Mouse (Mus musculus) midbrain, embryonic 10.5 days (tissue): Measurements from ENCODE around the gene Ptpn5. TPM values are rescaled to one million over a fixed set of nuclear protein-coding genes. Genes with fewer than 3 reads are reported as not detected.
A peak's percentile ranks its signal among the peaks of the same experiment; 100 is the strongest.

Source experiments
- DNase-seq: peaks from one replicate; pipeline ENCODE4 v3.0.0-alpha.2; 2017; ENCODE audit warnings: low spot score
- H3K27ac ChIP-seq: fragments of 300-500 bp; sonication (generic); replicated peaks from 2 replicates; pipeline ENCODE4 v1.5.1; 2016; ENCODE audit warnings: mild to moderate bottlenecking
- H3K27me3 ChIP-seq: fragments of 300-500 bp; sonication (generic); 2 replicates; pipeline ENCODE4 v1.6.1; 2016; ENCODE audit warnings: low read depth, mild to moderate bottlenecking; ENCODE audit not compliant: poor library complexity, severe bottlenecking
- H3K36me3 ChIP-seq: fragments of 300-500 bp; sonication (generic); 2 replicates; pipeline ENCODE4 v1.6.1; 2016; ENCODE audit warnings: mild to moderate bottlenecking, moderate library complexity
- H3K4me1 ChIP-seq: fragments of 300-500 bp; sonication (generic); 2 replicates; pipeline ENCODE4 v1.6.1; 2016
- H3K4me3 ChIP-seq: fragments of 300-500 bp; sonication (generic); 2 replicates; pipeline ENCODE4 v1.5.1; 2016; ENCODE audit warnings: mild to moderate bottlenecking, moderate library complexity
- H3K9me3 ChIP-seq: fragments of 300-500 bp; sonication (generic); replicated peaks from 2 replicates; pipeline ENCODE4 v1.6.1; 2016; ENCODE audit warnings: mild to moderate bottlenecking
- WGBS: fragments of 180-500 bp; shearing (Covaris S2); methylation state at CpG from one replicate; pipeline ENCODE4 v1.1.7; 2016; 5-methylcytosine and 5-hydroxymethylcytosine counted together
- polyA plus RNA-seq: library from polyadenylated mRNA; unstranded; fragments of >200 nt; fragmentation: Nextera tagmentation; extraction: Ambion mirVana; gene quantifications from 2 replicates; pipeline ENCODE4 v1.2.1, GENCODE M21; 2016

Ptpn5 gene
- polyA plus RNA-seq, 1 experiment from 2014 or later = 6.6 TPM

DNA sequence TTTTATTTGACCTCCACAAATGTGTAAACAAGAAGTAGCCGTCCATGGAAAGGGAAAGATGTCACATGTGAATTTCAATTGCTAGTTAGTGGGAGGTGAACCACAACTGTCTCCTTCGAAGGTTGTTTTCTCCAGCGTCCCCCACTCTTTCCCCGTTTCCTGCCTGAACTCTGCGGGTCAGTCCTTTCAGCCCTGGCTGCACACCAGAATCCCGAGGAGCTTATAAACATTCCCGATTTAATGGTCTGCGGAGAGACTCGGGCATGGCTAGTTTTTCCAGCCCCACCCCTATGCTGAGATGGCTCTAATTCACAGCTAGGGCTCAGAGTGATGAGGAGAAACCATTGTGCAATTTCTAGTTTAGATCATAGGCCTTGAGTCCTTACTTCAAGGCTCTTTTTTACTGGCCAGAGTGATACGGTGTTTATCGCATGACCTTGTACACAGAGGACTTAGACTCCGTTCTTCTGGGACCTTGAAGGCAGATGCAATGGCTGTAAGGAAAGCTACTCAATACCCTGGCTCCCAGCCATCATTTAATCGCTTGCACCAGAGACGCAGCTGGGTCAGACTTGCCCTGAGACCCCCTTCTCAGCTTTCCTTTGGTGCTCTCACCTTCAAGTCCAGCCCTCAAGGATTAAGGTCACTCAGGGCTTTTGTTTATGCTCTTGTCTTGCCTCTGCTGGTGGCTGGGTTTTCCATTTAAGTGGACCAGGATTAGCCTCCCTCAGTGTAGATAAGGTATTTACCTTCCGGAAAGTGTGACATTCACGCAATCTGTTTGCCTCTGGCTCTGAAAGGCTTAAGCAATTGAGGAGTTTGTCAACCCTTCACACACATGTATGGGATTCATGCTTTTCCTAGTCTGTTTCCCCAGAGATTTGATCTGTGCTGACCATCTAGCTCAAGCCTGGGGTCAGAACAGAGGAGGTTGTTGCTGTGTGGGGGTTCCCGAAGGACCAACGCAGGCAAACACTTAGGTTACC lies 59.7 kb downstream of the Ptpn5 start:
- no peak for DNase-seq
- peaks cover 7% of the 10 kb centered on the region for H3K4me1 ChIP-seq
- 54% methylated on average over 18 of the region's 18 CpGs for WGBS

DNA sequence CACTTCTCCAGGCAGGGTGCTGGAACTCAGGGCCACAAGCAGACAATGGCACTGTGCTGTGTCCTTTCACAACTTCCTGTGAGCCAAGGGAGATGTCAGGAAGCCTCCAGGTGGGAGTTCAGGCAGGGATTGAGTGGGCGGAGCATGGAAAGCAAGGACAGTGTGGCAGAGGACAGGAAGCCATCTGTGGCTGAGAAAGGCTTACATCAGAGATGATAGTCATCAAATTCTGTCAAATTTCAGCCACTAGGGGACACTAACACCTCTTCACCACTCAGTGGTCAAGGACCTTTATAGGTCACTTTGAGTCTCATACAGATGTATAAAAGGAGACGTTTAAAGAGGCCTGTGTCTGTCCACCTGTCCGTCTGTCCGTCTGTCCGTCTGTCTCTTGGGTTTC lies 60.9 kb downstream of the Ptpn5 start:
- no peak overlapping the region for H3K27ac ChIP-seq
- H3K36me3 ChIP-seq = no peaks in the 10 kb centered on the region
- H3K4me1 ChIP-seq = peaks cover 7% of the 10 kb centered on the region
- H3K4me3 ChIP-seq = no peak overlapping the region
- H3K27me3 ChIP-seq = no peaks in the 10 kb centered on the region
- no peaks in the 10 kb centered on the region for H3K9me3 ChIP-seq
- WGBS = 66% methylated on average over 5 of the region's 5 CpGs
- no peak for DNase-seq

More for the DNA sequence above, 59.7 kb downstream of the Ptpn5 start:
- H3K36me3 ChIP-seq = no peaks in the 10 kb centered on the region
- no peak overlapping the region for H3K4me3 ChIP-seq
- H3K9me3 ChIP-seq = no peaks in the 10 kb centered on the region
- H3K27me3 ChIP-seq = no peaks in the 10 kb centered on the region
- no peak overlapping the region for H3K27ac ChIP-seq

DNA sequence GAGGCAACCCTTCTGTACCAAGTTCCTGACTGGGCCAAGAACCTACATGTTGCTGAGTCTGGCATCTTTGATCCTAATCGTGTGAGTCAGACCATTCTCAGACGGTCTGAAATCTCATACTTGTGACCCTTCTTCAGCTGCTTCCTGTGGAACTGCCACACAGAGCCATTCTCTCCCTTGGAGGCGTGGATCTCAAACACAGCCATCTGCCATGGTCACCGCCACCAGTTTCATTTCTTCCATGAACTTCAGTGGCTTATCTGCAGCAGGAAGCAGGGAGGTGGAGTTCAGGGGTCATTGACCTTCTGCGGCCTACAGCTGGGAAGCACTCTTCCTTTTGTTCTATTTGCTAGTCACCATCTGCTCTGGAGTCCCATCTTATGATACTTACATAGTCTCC lies 65.6 kb downstream of the Ptpn5 start:
- H3K4me1 ChIP-seq = no peaks in the 10 kb centered on the region
- H3K9me3 ChIP-seq = no peaks in the 10 kb centered on the region
- no peak for DNase-seq
- 71% methylated on average over 5 of the region's 5 CpGs for WGBS
- no peak overlapping the region for H3K27ac ChIP-seq
- H3K36me3 ChIP-seq = no peaks in the 10 kb centered on the region
- H3K27me3 ChIP-seq = no peaks in the 10 kb centered on the region
- H3K4me3 ChIP-seq = no peak overlapping the region

DNA sequence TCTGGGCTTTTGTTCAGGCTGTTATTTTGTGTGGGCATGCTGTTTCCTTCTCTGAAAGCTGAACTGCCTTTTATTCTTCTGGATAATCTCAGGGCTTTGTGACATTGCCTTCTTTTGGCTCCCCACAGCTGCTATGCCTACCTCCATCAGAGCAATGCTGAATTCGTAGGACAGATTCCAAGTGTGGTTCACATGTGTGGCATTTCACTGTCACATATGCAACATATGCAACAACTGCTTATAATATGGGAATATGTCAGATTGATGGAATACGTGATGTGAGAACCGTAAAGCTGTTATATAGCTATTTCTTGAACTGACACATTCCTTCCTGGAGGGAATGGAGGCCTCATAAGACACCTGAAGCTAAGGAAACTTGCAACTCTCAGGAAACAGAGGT lies 66.5 kb downstream of the Ptpn5 start:
- no peaks in the 10 kb centered on the region for H3K36me3 ChIP-seq
- H3K27ac ChIP-seq = no peak overlapping the region
- H3K4me1 ChIP-seq = no peaks in the 10 kb centered on the region
- 85% methylated on average over 3 of the region's 3 CpGs for WGBS
- no peaks in the 10 kb centered on the region for H3K9me3 ChIP-seq
- no peak for DNase-seq
- no peaks in the 10 kb centered on the region for H3K27me3 ChIP-seq
- H3K4me3 ChIP-seq = no peak overlapping the region

DNA sequence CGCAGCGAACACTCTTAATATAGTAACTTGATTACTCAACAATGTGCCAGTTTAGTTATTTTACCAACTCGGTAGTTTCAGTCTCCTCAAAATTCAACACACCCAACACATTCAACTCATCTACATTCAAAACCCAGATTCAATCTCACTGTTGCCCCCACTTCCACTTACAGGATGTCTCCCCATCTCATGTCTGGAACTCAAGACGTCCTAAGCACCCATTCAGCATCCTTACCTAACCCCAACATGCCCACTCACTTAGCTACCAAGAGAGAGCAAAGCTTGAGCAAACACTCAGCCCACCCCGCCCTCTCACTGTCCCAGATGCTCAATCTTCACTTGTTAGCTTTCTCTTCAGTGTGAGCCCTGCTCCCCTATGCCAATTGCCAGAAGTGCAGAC lies 71.9 kb downstream of the Ptpn5 start:
- Histone ChIP-seq H3K4me3 (no peak overlapping the region), H3K4me1 (no peaks in the 10 kb centered on the region), H3K36me3 (no peaks in the 10 kb centered on the region), H3K27ac (no peak overlapping the region), H3K9me3 (no peaks in the 10 kb centered on the region), H3K27me3 (no peaks in the 10 kb centered on the region)
- 81% methylated on average over 5 of the region's 5 CpGs for WGBS
- DNase-seq = no peak

DNA sequence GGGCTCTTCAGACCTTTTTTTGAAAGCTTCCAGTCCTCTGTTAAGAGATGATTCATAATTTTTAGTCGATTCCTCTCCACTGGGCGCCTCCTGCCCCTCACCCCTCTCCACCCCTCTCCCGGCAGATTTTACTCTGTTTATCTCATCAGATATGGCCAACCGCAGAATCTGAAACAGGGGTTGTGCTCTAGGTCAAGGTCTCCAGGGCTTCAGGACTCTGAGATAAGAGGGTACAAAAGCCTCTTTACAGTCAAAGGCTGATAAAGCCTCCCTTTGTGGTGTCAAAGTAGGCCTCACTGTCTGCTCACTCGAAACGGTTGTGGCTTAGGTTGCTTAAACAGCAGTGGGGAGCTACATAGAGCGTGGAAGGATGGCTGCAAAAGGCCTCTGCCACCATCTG lies 74.1 kb downstream of the Ptpn5 start:
- no peaks in the 10 kb centered on the region for H3K4me1 ChIP-seq
- no peaks in the 10 kb centered on the region for H3K9me3 ChIP-seq
- no peaks in the 10 kb centered on the region for H3K27me3 ChIP-seq
- H3K36me3 ChIP-seq = peaks cover under 1% of the 10 kb centered on the region; the same call in 1 of the 2 replicates
- WGBS = 86% methylated on average over 7 of the region's 7 CpGs
- DNase-seq = no peak
- no peak overlapping the region for H3K4me3 ChIP-seq
- H3K27ac ChIP-seq = no peak overlapping the region

DNA sequence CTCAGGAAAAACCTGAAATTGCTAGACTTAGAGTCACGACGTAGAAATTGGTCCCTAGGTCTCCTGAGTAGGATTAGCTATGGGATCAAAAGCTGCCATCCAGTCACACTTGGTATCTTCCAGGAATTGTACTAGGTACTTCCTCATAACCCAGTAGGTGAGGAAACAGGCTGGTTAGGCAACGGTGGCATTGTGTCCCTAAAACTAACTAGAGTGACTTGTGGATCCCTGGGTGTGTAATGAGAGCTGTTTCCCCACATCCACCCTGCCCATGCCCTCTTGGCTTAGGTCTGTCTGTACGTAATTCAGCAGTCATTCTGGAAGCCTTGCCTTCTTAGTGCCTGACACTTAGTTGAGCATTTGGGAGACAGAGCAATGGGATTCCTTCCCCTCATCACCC lies 77.2 kb downstream of the Ptpn5 start:
- Histone ChIP-seq H3K4me3 (no peak overlapping the region), H3K27me3 (no peaks in the 10 kb centered on the region), H3K9me3 (no peaks in the 10 kb centered on the region), H3K27ac (no peak overlapping the region), H3K36me3 (peaks cover 13% of the 10 kb centered on the region), H3K4me1 (peaks cover 14% of the 10 kb centered on the region)
- 87% methylated on average over 4 of the region's 4 CpGs for WGBS
- DNase-seq = no peak

DNA sequence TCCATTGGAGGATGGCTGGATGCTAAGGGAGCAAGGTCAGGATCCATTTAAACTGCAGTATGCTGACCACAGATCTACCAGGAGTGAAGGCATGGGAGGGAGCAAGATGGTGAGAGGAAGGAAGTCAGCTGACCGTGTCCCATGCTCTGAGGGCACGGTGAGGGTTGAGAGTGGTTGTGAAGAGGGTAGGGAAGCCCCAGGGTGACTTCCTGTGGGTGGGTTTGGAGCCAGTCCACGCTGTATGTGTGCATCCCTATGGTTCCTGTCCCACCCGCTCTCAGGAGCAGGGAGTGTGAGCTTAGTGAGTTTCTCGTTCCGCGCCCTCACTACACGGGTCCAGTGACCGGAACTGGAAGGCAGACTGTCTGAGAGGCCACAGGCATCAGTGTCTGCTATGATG lies 77.7 kb downstream of the Ptpn5 start:
- no peaks in the 10 kb centered on the region for H3K9me3 ChIP-seq
- no peak overlapping the region for H3K4me3 ChIP-seq
- H3K27me3 ChIP-seq = no peaks in the 10 kb centered on the region
- H3K4me1 ChIP-seq = peaks cover 19% of the 10 kb centered on the region
- peaks cover 13% of the 10 kb centered on the region for H3K36me3 ChIP-seq
- no peak overlapping the region for H3K27ac ChIP-seq
- no peak for DNase-seq
- WGBS = 82% methylated on average over 9 of the region's 9 CpGs

DNA sequence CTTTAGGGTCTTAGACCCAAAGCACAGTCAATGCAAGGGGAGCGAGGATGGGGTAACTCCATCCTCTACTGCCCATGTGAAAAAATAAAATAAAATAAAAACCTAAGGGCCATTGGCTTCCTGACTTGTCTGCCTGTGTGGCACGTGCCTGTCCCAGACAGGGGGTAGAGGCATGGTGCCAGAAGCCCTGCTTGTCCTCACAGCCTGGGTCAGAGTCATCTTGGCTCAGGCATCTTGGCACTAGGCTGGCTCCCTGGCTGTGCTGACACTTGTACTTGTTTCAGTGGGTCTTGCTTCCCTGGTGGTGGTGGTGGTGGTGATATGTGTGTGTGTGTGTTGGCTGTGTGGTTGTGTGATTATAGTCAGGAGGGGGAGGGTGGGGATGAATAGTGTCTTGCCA lies 78.8 kb downstream of the Ptpn5 start:
- WGBS = 77% methylated on average over 2 of the region's 2 CpGs
- Histone ChIP-seq H3K27ac (no peak overlapping the region), H3K4me1 (peaks cover 22% of the 10 kb centered on the region), H3K9me3 (no peaks in the 10 kb centered on the region), H3K4me3 (no peak overlapping the region), H3K36me3 (peaks cover 13% of the 10 kb centered on the region), H3K27me3 (no peaks in the 10 kb centered on the region; the same call in 1 of the 2 replicates)
- DNase-seq = no peak

DNA sequence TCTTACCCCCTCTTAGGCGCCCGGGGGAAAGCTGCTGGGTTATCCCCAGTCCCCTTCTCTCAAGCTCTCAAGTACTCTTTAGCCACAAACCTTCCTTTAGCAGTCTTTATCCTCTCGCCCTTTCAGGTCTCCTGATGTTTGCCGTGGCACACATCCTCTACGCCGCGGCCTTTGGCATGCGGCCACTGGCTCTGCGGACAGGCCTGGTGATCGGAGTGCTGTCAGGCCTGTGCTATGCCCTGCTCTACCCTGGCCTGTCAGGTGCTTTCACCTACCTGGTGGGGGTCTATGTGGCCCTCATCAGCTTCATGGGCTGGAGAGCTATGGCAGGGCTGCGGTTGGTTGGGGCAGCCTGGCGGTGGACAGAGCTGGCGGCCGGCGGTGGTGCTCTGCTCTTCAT lies 80.2 kb downstream of the Ptpn5 start:
- peaks cover 22% of the 10 kb centered on the region for H3K4me1 ChIP-seq
- H3K27ac ChIP-seq = no peak overlapping the region
- 92% methylated on average over 15 of the region's 15 CpGs for WGBS
- no peak for DNase-seq
- peaks cover 13% of the 10 kb centered on the region for H3K36me3 ChIP-seq
- H3K4me3 ChIP-seq = no peak overlapping the region
- H3K27me3 ChIP-seq = peaks cover 10% of the 10 kb centered on the region; the same call in 1 of the 2 replicates
- H3K9me3 ChIP-seq = no peaks in the 10 kb centered on the region

DNA sequence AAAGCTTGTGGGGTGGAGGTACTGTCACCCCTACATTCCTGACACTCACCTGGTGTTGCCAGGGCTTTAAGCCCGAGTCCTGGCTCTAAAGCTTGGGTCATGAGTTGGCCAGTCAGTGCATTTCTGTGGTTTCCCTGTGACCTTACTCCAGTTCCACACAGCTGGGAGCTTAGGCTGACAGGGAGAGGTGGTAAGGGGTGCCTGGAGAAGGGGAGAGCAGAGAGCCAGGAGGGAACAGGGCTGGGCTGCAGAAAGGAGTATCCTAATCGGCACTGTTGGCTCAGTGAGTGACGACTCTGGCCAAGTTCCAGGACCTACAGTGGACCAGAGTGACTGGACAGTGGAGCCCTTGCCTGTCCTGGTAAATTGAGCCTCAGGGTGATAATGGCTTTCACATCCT lies 81.2 kb downstream of the Ptpn5 start:
- WGBS = 61% methylated on average over 3 of the region's 3 CpGs
- Histone ChIP-seq H3K4me1 (peaks cover 22% of the 10 kb centered on the region), H3K9me3 (no peaks in the 10 kb centered on the region), H3K4me3 (peak overlapping the region; percentile 95; the same call in 1 of the 2 replicates), H3K27ac (0 out of 2 replicates have a peak overlapping the region, but pooled peaks have one; percentile 28), H3K36me3 (peaks cover 13% of the 10 kb centered on the region), H3K27me3 (peaks cover 10% of the 10 kb centered on the region; the same call in 1 of the 2 replicates)
- no peak for DNase-seq

DNA sequence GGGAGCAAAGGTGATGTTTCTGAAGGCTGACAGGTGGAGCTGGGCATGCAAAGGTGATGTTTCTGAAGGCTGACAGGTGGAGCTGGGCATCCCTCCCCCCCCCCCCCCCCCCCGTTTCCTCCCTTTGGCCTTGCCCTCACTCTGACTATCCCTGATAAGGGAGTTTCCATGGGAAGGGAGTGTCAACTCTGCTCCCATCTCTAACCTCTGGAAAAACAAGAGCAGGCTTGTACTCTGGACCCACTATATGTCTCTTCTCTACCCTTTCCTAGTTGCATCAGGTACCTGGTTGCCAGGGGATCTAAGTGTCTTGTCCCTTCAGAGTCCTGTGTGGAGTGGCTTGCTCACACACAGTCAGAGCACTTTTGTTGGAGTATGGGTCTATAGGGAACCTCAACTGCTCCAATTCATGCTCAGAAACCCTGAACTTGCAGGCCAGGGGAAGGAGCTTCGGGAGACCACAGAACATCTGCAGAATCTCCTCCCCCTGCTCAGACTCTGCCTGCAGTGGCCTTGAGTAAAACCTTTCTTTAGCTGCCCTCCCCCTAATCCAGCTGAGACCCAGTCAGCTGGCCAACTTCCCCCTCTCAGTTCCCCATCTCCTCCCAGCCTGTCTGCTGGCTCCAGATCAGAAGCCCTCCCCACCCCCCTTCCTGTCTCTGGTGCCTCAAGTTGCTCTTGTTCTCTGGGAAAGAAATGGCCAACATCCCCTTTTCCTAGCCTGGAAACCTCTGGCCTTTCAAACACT lies 81.9 kb downstream of the Ptpn5 start:
- Histone ChIP-seq H3K9me3 (no peaks in the 10 kb centered on the region), H3K4me3 (peak overlapping the region; percentile 95)
- 14% methylated on average over 2 of the region's 2 CpGs for WGBS

More for the DNA sequence above, 81.9 kb downstream of the Ptpn5 start:
- Histone ChIP-seq H3K27me3 (peaks cover 10% of the 10 kb centered on the region; the same call in 1 of the 2 replicates), H3K36me3 (peaks cover 13% of the 10 kb centered on the region), H3K4me1 (peaks cover 22% of the 10 kb centered on the region), H3K27ac (0 out of 2 replicates have a peak overlapping the region, but pooled peaks have one; percentile 28)
- no peak for DNase-seq
